Mouse (Mus musculus) bone marrow macrophage, adult 2 months (primary cell): ENCODE data around the gene Uqcc1. TPM values are rescaled to one million over a fixed set of nuclear protein-coding genes. Genes with fewer than 3 reads are reported as not detected.

Experiments used
- H3K27ac ChIP-seq: 2 replicates; pipeline ENCODE4 v1.5.1; 2012; ENCODE audit warnings: low read depth, low read length; ENCODE audit not compliant: insufficient read depth
- H3K4me1 ChIP-seq: 2 replicates; pipeline ENCODE4 v1.6.1; 2012; ENCODE audit warnings: low read length; ENCODE audit not compliant: control insufficient read depth, insufficient read depth
- H3K4me3 ChIP-seq: 2 replicates; pipeline ENCODE4 v1.5.1; 2012; ENCODE audit warnings: mild to moderate bottlenecking, low read length, moderate library complexity; ENCODE audit not compliant: insufficient read depth
- CTCF ChIP-seq: IDR thresholded peaks from 2 replicates; pipeline ENCODE4 v1.5.1; 2012; ENCODE audit warnings: low read depth, mild to moderate bottlenecking, low read length, moderate library complexity
- POLR2A ChIP-seq: IDR thresholded peaks from 2 replicates; pipeline ENCODE4 v1.6.1; 2012; ENCODE audit warnings: mild to moderate bottlenecking, low read depth, low read length, borderline replicate concordance
- polyA plus RNA-seq: library from polyadenylated mRNA; stranded (reverse); fragments of >200 nt; gene quantifications from 2 replicates; pipeline ENCODE4 v1.2.4, GENCODE M21; 2012; ENCODE audit not compliant: missing spikeins, insufficient read depth, insufficient read length

Uqcc1 gene
- polyA plus RNA-seq, 1 experiment: 19.0 TPM

DNA sequence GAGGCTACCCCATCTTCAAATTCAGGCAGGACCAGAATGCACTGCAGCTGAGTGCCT lies 110.9 kb downstream of the Uqcc1 start, which contains the start of gene BC029722:
Gene BC029722 (minus strand): TSS at position 35 of the 57 bp plus-strand sequence.
- TF ChIP-seq CTCF: no peak
- TF ChIP-seq POLR2A: no peak
- Histone ChIP-seq H3K4me3 (peak within 1 kb of the TSS; percentile 98), H3K27ac (peak within 1 kb of the TSS; percentile 81), H3K4me1 (peaks cover 27% of the 10 kb centered on the region)

DNA sequence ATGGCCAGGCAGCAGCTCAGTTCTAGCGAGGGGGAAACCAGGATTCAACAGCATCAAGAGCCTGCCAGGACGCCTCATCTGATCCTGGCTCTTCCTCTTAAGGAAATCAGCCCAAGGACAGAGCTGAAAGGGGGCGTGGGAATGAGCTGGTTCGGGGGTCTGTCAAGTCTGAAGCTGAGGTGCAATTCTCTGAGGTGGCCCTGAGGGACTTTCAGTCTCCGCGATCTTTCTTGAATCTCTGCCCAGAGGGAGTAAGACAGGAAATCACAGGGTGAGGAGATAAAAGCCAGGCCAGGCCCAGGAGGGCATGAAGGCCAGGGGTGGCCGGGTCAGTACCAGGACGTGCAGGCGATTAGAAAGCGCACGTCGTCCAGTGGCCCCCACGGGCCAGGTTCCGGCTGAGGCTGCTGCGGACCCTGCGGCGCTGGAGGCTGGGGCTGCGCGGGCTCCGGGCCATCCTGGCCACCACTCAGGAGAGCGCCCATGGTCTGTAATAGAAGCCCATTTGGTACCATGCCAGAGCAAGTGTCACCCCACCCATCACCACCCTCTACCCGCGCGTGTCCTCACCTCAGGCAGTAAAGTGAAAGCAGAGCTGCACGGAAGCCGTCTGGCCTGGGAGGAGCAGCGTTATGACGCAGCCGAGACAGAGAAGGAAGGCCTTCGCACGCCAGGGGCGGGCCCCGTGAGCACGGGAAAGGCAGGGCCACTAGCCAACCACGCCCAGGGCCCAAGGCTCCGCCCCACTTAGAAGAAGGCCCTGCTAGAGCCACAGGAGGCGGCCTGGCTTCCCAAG lies 111.3 kb downstream of the Uqcc1 start:
- H3K4me1 ChIP-seq: peaks cover 27% of the 10 kb centered on the region
- H3K4me3 ChIP-seq: peak overlapping the region; percentile 98
- H3K27ac ChIP-seq: peak overlapping the region; percentile 81
- TF ChIP-seq CTCF: peak; percentile 14; the same call in 1 of the 2 replicates
- peak; percentile 59; the same call in 1 of the 2 replicates for TF ChIP-seq POLR2A

DNA sequence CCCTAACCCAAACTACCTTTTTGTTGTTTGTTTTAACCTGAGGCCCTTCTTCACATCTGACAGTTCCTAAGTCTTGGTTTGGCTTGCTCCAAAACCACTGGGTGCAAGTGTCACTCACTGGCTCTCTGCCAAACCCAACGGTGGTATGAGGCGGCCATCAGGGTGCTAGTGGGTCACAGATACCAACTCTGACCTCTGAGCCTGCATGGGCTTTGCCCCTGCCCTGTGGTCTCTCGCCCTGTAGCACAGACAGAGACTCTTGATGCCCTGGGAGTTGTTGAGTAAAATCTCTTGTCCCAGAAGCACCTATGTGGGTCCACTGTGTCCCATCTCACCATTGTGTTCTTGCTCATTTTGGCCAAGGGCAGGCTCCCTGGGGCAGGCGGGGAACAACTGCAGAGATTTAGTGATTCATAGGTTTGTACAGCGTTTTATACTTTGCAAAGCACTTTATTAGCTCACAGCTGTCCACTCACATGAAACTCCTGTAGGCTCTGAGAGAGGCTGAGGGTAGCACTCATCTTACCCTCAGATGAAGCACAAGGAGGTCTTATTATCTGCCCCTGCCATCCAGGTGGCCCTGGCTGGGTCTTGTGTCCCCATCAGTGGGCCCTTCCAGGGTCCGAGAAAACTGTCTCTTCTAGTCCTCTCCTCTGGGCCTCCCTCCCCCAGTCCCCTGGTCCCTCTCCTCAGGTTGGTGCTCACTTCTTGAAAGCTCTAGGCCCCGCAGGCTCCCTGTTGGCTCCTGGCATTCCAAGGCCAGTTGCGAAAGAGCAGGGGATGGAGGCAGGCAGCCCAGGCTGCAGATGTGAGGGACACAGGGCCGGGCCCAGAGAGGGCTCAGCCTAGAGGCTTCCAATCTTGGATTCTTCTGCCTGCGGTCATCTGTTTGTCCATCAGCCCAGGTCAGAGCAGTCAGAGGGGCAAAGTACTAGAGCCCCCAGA lies 112.5 kb downstream of the Uqcc1 start:
- H3K4me1 ChIP-seq: peaks cover 27% of the 10 kb centered on the region
- no peak for TF ChIP-seq CTCF
- no peak for TF ChIP-seq POLR2A
- no peak overlapping the region for H3K27ac ChIP-seq
- peak overlapping the region; percentile 98 for H3K4me3 ChIP-seq

DNA sequence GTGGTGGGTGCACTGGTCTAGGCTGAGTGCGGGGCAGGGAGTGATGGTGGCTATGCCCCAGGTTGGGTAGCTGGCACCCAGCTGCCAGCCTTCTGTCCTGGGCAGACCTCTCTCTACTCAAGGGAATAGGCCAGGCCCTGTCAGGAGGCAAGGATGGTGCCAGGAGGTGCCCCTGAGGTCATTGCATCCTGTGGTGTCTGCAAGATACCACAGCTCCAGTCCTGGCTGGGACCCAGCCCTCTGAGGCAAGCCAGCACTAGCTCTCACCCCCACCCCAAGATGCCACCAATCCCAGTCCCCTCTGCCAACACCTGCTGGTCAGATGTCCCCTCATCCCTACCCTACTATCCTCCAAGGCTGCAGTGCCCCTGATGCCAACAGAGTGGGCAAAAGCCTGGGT lies 113.9 kb downstream of the Uqcc1 start:
- Histone ChIP-seq H3K27ac (no peak overlapping the region), H3K4me1 (peaks cover 27% of the 10 kb centered on the region), H3K4me3 (no peak overlapping the region)
- TF ChIP-seq CTCF (no peak), POLR2A (no peak)

DNA sequence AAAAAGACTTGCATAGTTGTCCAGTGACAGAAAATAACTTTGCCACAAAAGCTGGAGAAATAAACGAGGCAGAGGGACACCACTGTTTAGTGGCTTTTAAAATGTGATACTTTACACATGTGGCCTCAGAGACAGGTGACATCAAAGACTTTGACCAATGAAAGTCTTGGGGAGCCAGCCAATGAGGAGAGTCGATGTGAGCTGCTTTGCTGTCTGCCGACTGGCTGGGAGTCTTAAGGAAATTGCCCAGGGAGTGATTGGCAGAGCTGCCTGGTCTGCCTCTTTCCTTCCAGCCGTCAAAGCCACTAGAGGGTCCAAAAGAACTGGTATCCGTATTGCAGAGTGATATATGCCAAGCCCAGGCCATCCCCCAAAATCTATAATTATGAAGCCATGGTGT lies 115.3 kb downstream of the Uqcc1 start:
- no peak overlapping the region for H3K27ac ChIP-seq
- peaks cover 16% of the 10 kb centered on the region for H3K4me1 ChIP-seq
- H3K4me3 ChIP-seq: no peak overlapping the region
- TF ChIP-seq POLR2A (no peak), CTCF (no peak)

DNA sequence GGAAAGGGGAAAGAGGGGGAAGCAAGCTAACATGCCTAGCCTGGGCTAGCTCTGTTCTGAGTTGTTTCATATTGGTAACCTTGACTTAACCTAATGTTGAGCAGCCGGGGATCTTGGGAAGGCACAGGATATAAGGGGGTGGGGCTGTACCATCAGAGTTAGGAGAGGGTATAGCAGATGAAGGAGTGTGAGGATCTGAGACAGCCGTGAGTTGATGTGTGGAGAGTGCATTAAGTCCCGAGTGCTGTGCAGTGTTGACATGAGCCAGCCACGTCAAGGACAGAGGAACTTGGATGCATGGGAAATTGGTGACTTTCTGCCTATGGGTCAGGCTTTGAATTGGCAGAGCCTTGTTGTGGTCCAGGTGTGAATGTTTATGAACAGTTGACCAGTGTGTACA lies 117.5 kb downstream of the Uqcc1 start:
- no peak overlapping the region for H3K27ac ChIP-seq
- TF ChIP-seq CTCF (no peak), POLR2A (no peak)
- peaks cover 7% of the 10 kb centered on the region for H3K4me1 ChIP-seq
- no peak overlapping the region for H3K4me3 ChIP-seq

DNA sequence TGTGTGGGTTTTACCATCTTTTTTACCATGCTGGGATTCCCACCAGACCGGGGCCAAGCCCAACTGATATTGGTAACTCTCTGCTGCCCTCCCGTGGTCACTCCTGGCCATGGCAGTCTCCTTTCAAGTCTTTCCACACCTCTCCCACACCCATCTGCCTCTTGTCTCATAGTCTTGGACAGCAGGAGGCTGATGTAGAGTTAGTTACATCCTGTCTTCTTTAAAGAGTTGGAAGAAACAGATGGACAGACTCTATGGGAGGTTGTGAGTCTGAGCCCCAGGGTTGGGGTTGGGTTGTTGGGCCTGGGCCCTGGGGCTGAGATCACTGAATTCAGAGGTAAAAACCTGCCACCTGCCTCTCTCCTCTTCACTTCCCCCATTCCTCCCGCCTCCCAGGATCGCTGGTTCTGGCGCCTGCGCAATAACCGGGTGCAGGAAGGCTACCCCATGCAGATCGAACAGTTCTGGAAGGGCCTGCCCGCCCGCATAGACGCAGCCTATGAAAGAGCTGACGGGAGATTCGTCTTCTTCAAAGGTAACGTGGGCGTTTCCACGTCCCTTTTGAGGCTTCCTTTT lies 118.2 kb downstream of the Uqcc1 start:
- TF ChIP-seq POLR2A (no peak), CTCF (peak; percentile 95)
- Histone ChIP-seq H3K4me3 (no peak overlapping the region), H3K27ac (no peak overlapping the region), H3K4me1 (no peaks in the 10 kb centered on the region; the same call in 1 of the 2 replicates)

DNA sequence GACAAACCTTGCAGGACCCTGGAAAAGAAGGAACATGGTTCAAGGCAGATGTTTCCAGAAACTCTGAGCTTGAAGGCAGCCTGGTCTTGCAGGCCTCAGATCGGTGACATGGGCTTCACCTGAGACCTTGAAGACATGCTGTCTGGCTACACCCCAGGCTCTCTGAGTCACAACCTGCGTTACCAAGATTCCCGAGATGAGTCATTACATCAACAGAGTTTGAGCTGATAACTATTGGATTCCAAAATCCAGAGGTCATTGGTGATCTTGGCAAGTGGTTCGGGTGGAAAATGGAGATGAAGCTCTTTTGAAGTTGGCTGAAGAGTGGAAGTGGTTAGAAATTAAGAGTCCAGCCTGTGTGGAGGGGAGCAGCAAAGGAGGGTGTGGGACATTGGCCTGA lies 120.5 kb downstream of the Uqcc1 start:
- Histone ChIP-seq H3K4me3 (no peak overlapping the region), H3K4me1 (no peaks in the 10 kb centered on the region), H3K27ac (no peak overlapping the region)
- TF ChIP-seq CTCF: no peak
- TF ChIP-seq POLR2A: no peak

DNA sequence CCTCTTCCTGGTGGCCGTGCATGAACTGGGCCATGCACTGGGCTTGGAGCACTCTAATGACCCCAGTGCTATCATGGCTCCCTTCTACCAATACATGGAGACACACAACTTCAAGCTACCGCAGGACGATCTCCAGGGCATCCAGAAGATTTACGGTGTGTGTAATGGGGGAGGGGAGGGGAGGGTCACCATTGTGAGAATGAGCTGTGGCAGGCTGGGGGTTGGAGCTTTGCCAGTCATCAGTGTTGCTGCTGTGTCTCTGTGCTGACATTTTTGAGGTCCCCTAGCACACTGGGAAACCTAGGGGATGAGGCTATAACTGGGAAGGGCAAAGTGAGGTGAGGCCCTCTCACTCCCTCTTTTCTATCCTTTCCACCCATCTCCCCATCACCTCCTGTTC lies 122.7 kb downstream of the Uqcc1 start:
- H3K4me3 ChIP-seq: no peak overlapping the region
- H3K27ac ChIP-seq: no peak overlapping the region
- TF ChIP-seq CTCF: no peak
- TF ChIP-seq POLR2A: no peak
- no peaks in the 10 kb centered on the region for H3K4me1 ChIP-seq

DNA sequence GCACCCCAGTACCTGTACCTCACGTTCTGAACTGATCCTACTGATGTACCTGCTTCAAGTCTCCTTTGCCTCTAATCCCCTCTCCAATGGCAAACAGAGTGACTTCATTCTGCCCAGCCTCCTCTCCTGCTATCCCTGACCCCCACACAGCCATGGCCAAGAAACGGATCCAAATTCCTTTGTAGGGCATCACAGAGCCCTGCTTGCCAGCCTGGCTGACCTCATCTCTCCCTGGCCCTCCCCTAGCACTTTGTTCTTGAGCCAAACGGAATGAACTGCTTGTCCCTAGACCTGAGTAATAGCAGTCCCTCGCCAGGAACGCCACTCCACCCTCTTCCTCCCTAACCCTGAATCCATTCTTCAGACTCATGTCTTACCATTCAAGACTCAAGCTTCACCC lies 123.6 kb downstream of the Uqcc1 start:
- TF ChIP-seq POLR2A (no peak), CTCF (no peak)

More for the DNA sequence above, 123.6 kb downstream of the Uqcc1 start:
- Histone ChIP-seq H3K27ac (no peak overlapping the region), H3K4me1 (no peaks in the 10 kb centered on the region), H3K4me3 (no peak overlapping the region)
